Mouse (Mus musculus): ENCODE measurements around the gene Tcf7l1. TPM values are rescaled to one million over a fixed set of nuclear protein-coding genes. Genes with fewer than 3 reads are reported as not detected.
A peak's percentile ranks its signal among the peaks of the same experiment; 100 is the strongest.

The Tcf7l1 gene
- total and polyA plus RNA-seq, 2 experiments from 2014 or later, result 1.3 to 9.2 TPM

DNA sequence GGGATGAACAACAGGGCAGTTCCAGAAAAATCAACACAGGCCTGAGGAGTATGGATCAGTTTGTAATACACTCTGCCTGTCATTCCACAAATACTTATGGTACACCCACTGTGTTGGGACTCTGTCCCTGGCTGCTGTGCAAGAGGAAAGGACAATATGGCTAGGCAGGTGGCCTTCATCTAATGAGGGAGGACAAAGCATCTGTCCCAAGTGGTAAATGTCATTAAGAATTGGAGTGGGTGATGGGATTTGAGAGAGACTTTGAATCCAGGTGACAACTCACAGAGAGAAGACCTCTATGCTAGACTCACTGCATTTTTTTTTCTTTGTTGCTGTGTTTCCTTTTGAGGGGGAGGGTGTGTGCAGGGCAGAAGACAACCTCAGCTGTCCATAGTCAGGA is 115.3 kb downstream of the Tcf7l1 start:
- TF ChIP-seq CTCF (IDR thresholded peaks at IDR 0.05; ENCODE audit: low read depth), result no peak
- TF ChIP-seq EP300 (IDR thresholded peaks at IDR 0.05; ENCODE audit: low read depth), result no peak
- H3K36me3 ChIP-seq (replicated peaks; ENCODE audit: control insufficient read depth, insufficient read depth, low read length), result no peaks in the 10 kb centered on the region
- DNase-seq (ENCODE audit: low spot score) (no peak), ATAC-seq (ENCODE audit: insufficient read depth, low read depth) (no peak)
- peaks cover 24% of the 10 kb centered on the region for H3K4me1 ChIP-seq (ENCODE audit: control insufficient read depth, insufficient read depth)
- no peak overlapping the region for H3K27ac ChIP-seq (ENCODE audit: low read depth)
- H3K27me3 ChIP-seq (ENCODE audit: control insufficient read depth, insufficient read depth, low read length), result no peaks in the 10 kb centered on the region
- no peaks in the 10 kb centered on the region for H3K9me3 ChIP-seq (replicated peaks; ENCODE audit: control insufficient read depth, low read length)
- no peak overlapping the region for H3K4me2 ChIP-seq (ENCODE audit: low read depth, low read length)
- no peak overlapping the region for H3K9ac ChIP-seq (replicated peaks; ENCODE audit: low read depth, low read length)
- H3K4me3 ChIP-seq (ENCODE audit: low read depth, low read length), result no peak overlapping the region

DNA sequence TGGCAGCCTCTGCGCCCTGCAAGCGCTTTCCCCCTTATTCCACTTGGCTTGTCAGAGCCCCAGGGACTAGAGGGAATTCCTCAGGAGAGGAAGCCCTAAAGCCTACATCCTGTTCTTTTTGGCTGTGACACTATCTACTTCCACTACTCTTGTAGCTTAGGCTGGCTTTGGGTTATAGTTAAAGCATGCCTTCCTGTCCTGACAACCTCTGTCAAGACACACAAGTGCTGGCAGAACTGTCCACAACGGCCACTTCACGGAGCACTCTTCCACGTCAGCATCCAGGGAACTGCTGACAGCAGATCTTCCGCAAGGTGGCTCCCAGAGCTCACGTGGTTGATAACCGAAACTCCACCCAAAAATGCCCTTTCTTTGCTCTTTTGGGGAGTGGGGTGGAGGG is 117.9 kb downstream of the Tcf7l1 start:
- no peak overlapping the region for H3K9ac ChIP-seq (replicated peaks; ENCODE audit: low read depth, low read length)
- no peaks in the 10 kb centered on the region for H3K27me3 ChIP-seq (ENCODE audit: control insufficient read depth, insufficient read depth, low read length)
- TF ChIP-seq CTCF (IDR thresholded peaks at IDR 0.05; ENCODE audit: low read depth) (peak; percentile 42), EP300 (IDR thresholded peaks at IDR 0.05; ENCODE audit: low read depth) (peak; percentile 62; the same call in 1 of the 2 replicates)
- peaks cover 20% of the 10 kb centered on the region for H3K4me1 ChIP-seq (ENCODE audit: control insufficient read depth, insufficient read depth)
- peak overlapping the region; percentile 38 for H3K4me2 ChIP-seq (ENCODE audit: low read depth, low read length)
- 7% methylated on average over 8 of the region's 8 CpGs for WGBS
- ATAC-seq (ENCODE audit: insufficient read depth, low read depth) (peak; percentile 76), DNase-seq (ENCODE audit: low spot score) (peak; percentile 73)
- peak overlapping the region; percentile 57 for H3K27ac ChIP-seq (ENCODE audit: low read depth)
- H3K36me3 ChIP-seq (replicated peaks; ENCODE audit: control insufficient read depth, insufficient read depth, low read length), result no peaks in the 10 kb centered on the region
- H3K9me3 ChIP-seq (replicated peaks; ENCODE audit: control insufficient read depth, low read length), result no peaks in the 10 kb centered on the region
- H3K4me3 ChIP-seq (ENCODE audit: low read depth, low read length), result no peak overlapping the region

DNA sequence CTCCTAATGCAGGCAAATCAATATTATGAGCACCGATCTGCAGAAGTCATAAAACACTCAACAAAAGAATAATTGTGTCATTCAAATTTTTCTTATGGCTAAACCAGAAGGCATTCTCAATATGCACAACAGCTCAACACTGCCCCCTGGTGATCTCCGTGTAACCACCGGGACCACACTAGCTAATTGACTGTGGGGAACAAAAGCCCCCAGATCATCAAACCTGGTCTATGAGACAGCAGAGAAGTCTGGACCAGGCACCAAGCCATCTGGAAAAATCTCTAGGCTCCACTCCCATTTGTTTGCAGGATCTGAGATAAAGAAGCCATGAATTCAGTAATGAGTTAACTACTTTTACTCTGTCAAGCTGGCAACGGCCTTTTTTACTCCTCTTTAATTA is 122.0 kb downstream of the Tcf7l1 start:
- Histone ChIP-seq H3K4me3 (ENCODE audit: low read depth, low read length) (no peak overlapping the region), H3K27me3 (ENCODE audit: control insufficient read depth, insufficient read depth, low read length) (no peaks in the 10 kb centered on the region), H3K9ac (replicated peaks; ENCODE audit: low read depth, low read length) (no peak overlapping the region), H3K36me3 (replicated peaks; ENCODE audit: control insufficient read depth, insufficient read depth, low read length) (no peaks in the 10 kb centered on the region), H3K4me2 (ENCODE audit: low read depth, low read length) (no peak overlapping the region), H3K27ac (ENCODE audit: low read depth) (no peak overlapping the region), H3K9me3 (replicated peaks; ENCODE audit: control insufficient read depth, low read length) (no peaks in the 10 kb centered on the region), H3K4me1 (ENCODE audit: control insufficient read depth, insufficient read depth) (peaks cover 40% of the 10 kb centered on the region)
- ATAC-seq (ENCODE audit: insufficient read depth, low read depth) (no peak), DNase-seq (ENCODE audit: low spot score) (peak; percentile 41)
- WGBS, result 63% methylated on average over 4 of the region's 4 CpGs
- TF ChIP-seq EP300 (IDR thresholded peaks at IDR 0.05; ENCODE audit: low read depth), result no peak
- peak; percentile 73 for TF ChIP-seq CTCF (IDR thresholded peaks at IDR 0.05; ENCODE audit: low read depth)

DNA sequence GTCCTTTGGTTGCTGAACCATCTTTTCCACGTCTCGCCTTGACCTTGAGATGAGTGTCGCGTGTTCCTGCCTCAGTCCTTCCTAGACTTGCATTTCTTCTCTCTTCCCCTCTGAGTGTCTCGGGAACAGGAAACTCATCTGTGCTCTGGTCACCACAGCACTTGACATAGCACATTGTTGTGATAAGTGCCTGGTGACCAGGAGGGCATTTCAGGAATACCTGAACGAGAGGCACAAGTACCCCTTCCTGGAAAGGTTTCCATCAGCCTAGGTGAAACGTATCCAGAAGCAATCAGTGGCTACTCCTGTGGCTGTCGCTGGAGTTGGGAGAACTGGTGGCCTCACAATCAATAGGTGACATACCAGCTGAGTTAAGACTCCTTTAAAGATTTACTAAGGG is 124.8 kb downstream of the Tcf7l1 start:
- H3K36me3 ChIP-seq (replicated peaks; ENCODE audit: control insufficient read depth, insufficient read depth, low read length), result no peaks in the 10 kb centered on the region
- no peak for TF ChIP-seq EP300 (IDR thresholded peaks at IDR 0.05; ENCODE audit: low read depth)
- no peak for TF ChIP-seq CTCF (IDR thresholded peaks at IDR 0.05; ENCODE audit: low read depth)
- ATAC-seq (ENCODE audit: insufficient read depth, low read depth), result no peak
- no peaks in the 10 kb centered on the region for H3K9me3 ChIP-seq (replicated peaks; ENCODE audit: control insufficient read depth, low read length)
- no peaks in the 10 kb centered on the region for H3K27me3 ChIP-seq (ENCODE audit: control insufficient read depth, insufficient read depth, low read length)
- WGBS, result 15% methylated on average over 8 of the region's 8 CpGs
- H3K27ac ChIP-seq (ENCODE audit: low read depth), result peak overlapping the region; percentile 64; the same call in 1 of the 2 replicates
- no peak for DNase-seq (ENCODE audit: low spot score)
- peaks cover 37% of the 10 kb centered on the region for H3K4me1 ChIP-seq (ENCODE audit: control insufficient read depth, insufficient read depth)
- peak overlapping the region; percentile 32 for H3K4me2 ChIP-seq (ENCODE audit: low read depth, low read length)
- H3K9ac ChIP-seq (replicated peaks; ENCODE audit: low read depth, low read length), result 0 out of 2 replicates have a peak overlapping the region, but pooled peaks have one; percentile 37
- no peak overlapping the region for H3K4me3 ChIP-seq (ENCODE audit: low read depth, low read length)

DNA sequence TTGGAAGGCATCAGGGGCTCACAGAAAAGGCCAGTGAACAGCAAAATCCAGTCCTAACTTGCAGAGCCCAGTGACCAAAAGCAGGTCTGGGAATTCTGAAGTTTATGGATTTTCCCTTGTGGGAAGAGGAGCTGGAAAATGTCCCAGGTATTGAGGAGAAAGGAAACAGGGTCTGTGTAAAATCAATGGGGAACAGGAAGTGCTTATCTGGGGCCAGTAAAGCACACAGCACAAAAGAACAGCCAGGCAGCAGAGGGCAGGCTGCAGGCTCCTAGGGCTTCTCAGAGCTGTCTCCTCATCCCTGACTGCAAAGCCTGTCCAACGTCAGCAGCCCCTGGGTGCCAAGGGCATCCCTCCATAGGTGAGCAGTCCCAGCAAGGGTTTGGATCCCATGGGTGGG is 126.1 kb downstream of the Tcf7l1 start:
- DNase-seq (ENCODE audit: low spot score), result peak; percentile 63
- Histone ChIP-seq H3K4me3 (ENCODE audit: low read depth, low read length) (no peak overlapping the region), H3K9ac (replicated peaks; ENCODE audit: low read depth, low read length) (no peak overlapping the region), H3K4me1 (ENCODE audit: control insufficient read depth, insufficient read depth) (peaks cover 38% of the 10 kb centered on the region), H3K27me3 (ENCODE audit: control insufficient read depth, insufficient read depth, low read length) (no peaks in the 10 kb centered on the region), H3K9me3 (replicated peaks; ENCODE audit: control insufficient read depth, low read length) (no peaks in the 10 kb centered on the region), H3K36me3 (replicated peaks; ENCODE audit: control insufficient read depth, insufficient read depth, low read length) (no peaks in the 10 kb centered on the region), H3K4me2 (ENCODE audit: low read depth, low read length) (no peak overlapping the region), H3K27ac (ENCODE audit: low read depth) (peak overlapping the region; percentile 64)
- TF ChIP-seq CTCF (IDR thresholded peaks at IDR 0.05; ENCODE audit: low read depth), result peak; percentile 21
- peak; percentile 67; the same call in 1 of the 2 replicates for TF ChIP-seq EP300 (IDR thresholded peaks at IDR 0.05; ENCODE audit: low read depth)
- ATAC-seq (ENCODE audit: insufficient read depth, low read depth), result peak; percentile 69
- WGBS, result 11% methylated on average over 1 of the region's 1 CpGs

DNA sequence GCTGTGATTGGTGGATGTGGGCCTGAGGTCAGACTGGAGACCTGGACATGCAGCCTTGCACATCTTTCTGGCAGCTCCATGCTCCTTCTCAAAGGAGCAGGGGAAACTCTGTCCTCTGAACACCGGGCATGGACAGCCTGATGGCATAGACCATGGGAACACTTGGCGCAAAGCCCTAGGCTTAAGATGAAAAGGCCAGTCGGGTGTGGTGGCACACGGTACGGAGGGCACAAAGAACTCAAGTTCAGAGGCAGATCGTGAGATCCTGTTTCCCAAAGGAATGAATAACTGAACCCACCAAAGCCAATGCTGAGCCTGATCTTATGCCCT is 128.7 kb downstream of the Tcf7l1 start:
- no peaks in the 10 kb centered on the region for H3K36me3 ChIP-seq (replicated peaks; ENCODE audit: control insufficient read depth, insufficient read depth, low read length)
- H3K9me3 ChIP-seq (replicated peaks; ENCODE audit: control insufficient read depth, low read length), result no peaks in the 10 kb centered on the region
- H3K27me3 ChIP-seq (ENCODE audit: control insufficient read depth, insufficient read depth, low read length), result no peaks in the 10 kb centered on the region
- DNase-seq (ENCODE audit: low spot score) (no peak), ATAC-seq (ENCODE audit: insufficient read depth, low read depth) (no peak)
- no peak overlapping the region for H3K4me3 ChIP-seq (ENCODE audit: low read depth, low read length)
- peaks cover 41% of the 10 kb centered on the region for H3K4me1 ChIP-seq (ENCODE audit: control insufficient read depth, insufficient read depth)
- H3K9ac ChIP-seq (replicated peaks; ENCODE audit: low read depth, low read length), result no peak overlapping the region
- TF ChIP-seq EP300 (IDR thresholded peaks at IDR 0.05; ENCODE audit: low read depth) (no peak), CTCF (IDR thresholded peaks at IDR 0.05; ENCODE audit: low read depth) (no peak)
- peak overlapping the region; percentile 71 for H3K27ac ChIP-seq (ENCODE audit: low read depth)
- no peak overlapping the region for H3K4me2 ChIP-seq (ENCODE audit: low read depth, low read length)
- WGBS, result 54% methylated on average over 6 of the region's 6 CpGs
